ENCODE assay signal across 7 mouse cellular contexts in the genomic region with DNA sequence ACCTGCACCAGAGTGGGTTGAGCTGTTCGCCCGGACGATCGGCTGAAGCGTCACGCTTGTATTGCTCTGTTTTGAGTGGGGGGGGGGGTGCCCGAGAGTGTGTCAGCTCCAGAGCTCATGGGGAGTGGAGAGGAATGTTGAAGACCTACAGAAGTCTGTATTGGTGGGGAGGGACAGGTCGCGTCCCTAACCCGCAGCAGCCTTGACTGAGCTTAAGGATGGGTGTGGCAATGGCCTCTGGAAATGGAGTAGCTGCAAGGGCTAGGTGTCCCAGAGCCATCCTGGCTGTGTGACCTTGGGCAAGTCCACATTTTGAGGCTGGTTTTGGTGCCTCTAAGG. TPM values are rescaled to one million over a fixed set of nuclear protein-coding genes. Genes with fewer than 3 reads are reported as not detected.
A peak's percentile ranks its signal among the peaks of the same experiment; 100 is the strongest.
DNase-seq lines count a peak whose midpoint lies in the region; ATAC-seq and TF ChIP-seq lines count a peak whose summit lies in the region.

No protein-coding gene starts in this region.

- H3K9me3 ChIP-seq in lung, embryonic 15.5 days, result no peaks in the 10 kb centered on the region
- no peaks in the 10 kb centered on the region for H3K9me3 ChIP-seq in limb, embryonic 10.5 days (replicated peaks)

- 0 out of 2 replicates have a peak overlapping the region, but pooled peaks have one; percentile 39 for H3K9ac ChIP-seq in lung, embryonic 15.5 days

- peaks cover 10% of the 10 kb centered on the region; the same call in 1 of the 2 replicates for H3K4me1 ChIP-seq in lung, embryonic 15.5 days
- H3K4me1 ChIP-seq in embryonic fibroblast, embryonic 13.5 days (ENCODE audit: control insufficient read depth, insufficient read depth, low read length), result no peaks in the 10 kb centered on the region; the same call in 1 of the 2 replicates
- peaks cover 14% of the 10 kb centered on the region for H3K4me1 ChIP-seq in limb, embryonic 10.5 days
- peaks cover 4% of the 10 kb centered on the region; the same call in 1 of the 2 replicates for H3K4me1 ChIP-seq in small intestine, adult 2 months (ENCODE audit: control insufficient read depth, insufficient read depth, insufficient read length, low read length)

- no peak for TF ChIP-seq CTCF in embryonic fibroblast, embryonic 13.5 days (IDR thresholded peaks at IDR 0.05; ENCODE audit: borderline replicate concordance, insufficient read depth, low read length)
- TF ChIP-seq CTCF in small intestine, adult 2 months (IDR thresholded peaks at IDR 0.05; ENCODE audit: extremely low read depth, insufficient read length, insufficient replicate concordance, low read depth, low read length), result no peak

- peaks cover 56% of the 10 kb centered on the region for H3K27me3 ChIP-seq in lung, embryonic 15.5 days
- H3K27me3 ChIP-seq in limb, embryonic 10.5 days (ENCODE audit: low read depth, poor library complexity, severe bottlenecking), result peaks cover 73% of the 10 kb centered on the region
- H3K27me3 ChIP-seq in small intestine, adult 2 months (ENCODE audit: control insufficient read depth, insufficient read depth, low read length), result peaks cover 19% of the 10 kb centered on the region

- H3K27ac ChIP-seq in lung, embryonic 15.5 days, result no peak overlapping the region
- H3K27ac ChIP-seq in embryonic fibroblast, embryonic 13.5 days (ENCODE audit: insufficient read depth, low read length), result no peak overlapping the region
- peak overlapping the region; percentile 59; the same call in 1 of the 2 replicates for H3K27ac ChIP-seq in limb, embryonic 10.5 days
- H3K27ac ChIP-seq in small intestine, adult 2 months (ENCODE audit: insufficient read depth, low read depth, low read length), result no peak overlapping the region

- under 1% methylated on average over 10 of the region's 10 CpGs for WGBS in lung, embryonic 15.5 days
- WGBS in limb, embryonic 10.5 days, result 3% methylated on average over 10 of the region's 10 CpGs
- WGBS in small intestine, adult 2 months, result under 1% methylated on average over 10 of the region's 10 CpGs

- peak; percentile 4; the same call in 1 of the 2 replicates for ATAC-seq in lung, embryonic 15.5 days (ENCODE audit: borderline replicate concordance, extremely low read depth, low FRiP score, low TSS enrichment)

- peak overlapping the region; percentile 66 for H3K4me3 ChIP-seq in lung, embryonic 15.5 days
- H3K4me3 ChIP-seq in embryonic fibroblast, embryonic 13.5 days (ENCODE audit: insufficient read depth, low read length), result peak overlapping the region; percentile 56
- peak overlapping the region; percentile 61 for H3K4me3 ChIP-seq in limb, embryonic 10.5 days
- H3K4me3 ChIP-seq in small intestine, adult 2 months (ENCODE audit: low read depth, low read length), result peak overlapping the region; percentile 62

- no peak for DNase-seq in lung, postnatal 36 days
- no peak for DNase-seq in limb, embryonic 10.5 days (ENCODE audit: low spot score)
- no peak for DNase-seq in adrenal gland, postnatal 25 days
- DNase-seq in frontal cortex, postnatal 10 days (ENCODE audit: low spot score in 2 of 2), result no peak

- no peak for TF ChIP-seq POLR2A in embryonic fibroblast, embryonic 13.5 days (IDR thresholded peaks at IDR 0.05; ENCODE audit: low read depth, low read length)
- no peak for TF ChIP-seq POLR2A in small intestine, adult 2 months (IDR thresholded peaks at IDR 0.05; ENCODE audit: low read depth, low read length)

- H3K4me2 ChIP-seq in lung, embryonic 15.5 days, result peak overlapping the region; percentile 100

- H3K36me3 ChIP-seq in lung, embryonic 15.5 days, result no peaks in the 10 kb centered on the region
- H3K36me3 ChIP-seq in limb, embryonic 10.5 days, result no peaks in the 10 kb centered on the region
- no peaks in the 10 kb centered on the region for H3K36me3 ChIP-seq in small intestine, adult 2 months (ENCODE audit: control insufficient read depth, insufficient read depth, low read length)

RNA-seq across cellular contexts. Expression of gene Frmpd1, which starts 0.6 kb away (rescaled TPM):
- 0.38 and 0.75 TPM in 2 replicates for polyA plus RNA-seq in lung, embryonic 15.5 days (2015; fragmentation: Nextera tagmentation; extraction: Ambion mirVana)
- polyA plus RNA-seq in embryonic fibroblast, embryonic 13.5 days (2011; ENCODE audit: insufficient read length, low read depth, missing spikeins), result not detected in 2 replicates
- 0.45 and 1.2 TPM in 2 replicates for polyA plus RNA-seq in limb, embryonic 10.5 days (2016; fragmentation: Nextera tagmentation; extraction: Ambion mirVana)
- 0.25 and 0.37 TPM in 2 replicates for polyA plus RNA-seq in small intestine, adult 2 months (2012; rRNA removed)
- 3.7 and 7.2 TPM in 2 replicates for total RNA-seq in adrenal gland, postnatal 25 days (2021)
